Mouse (Mus musculus) embryonic facial prominence, embryonic 12.5 days (tissue): ENCODE measurements around the gene Adgrf1. TPM values are rescaled to one million over a fixed set of nuclear protein-coding genes. Genes with fewer than 3 reads are reported as not detected.
A peak's percentile ranks its signal among the peaks of the same experiment; 100 is the strongest.

Experiments used
- ATAC-seq: fragments of 200-750 bp; cut with Nextera tagmentation; 2 replicates; pipeline ENCODE4 v1.8.0; 2017; ENCODE audit not compliant: insufficient number of reproducible peaks, insufficient read depth, low FRiP score, low TSS enrichment
- H3K27ac ChIP-seq: fragments of 300-500 bp; sonication (generic); 2 replicates; pipeline ENCODE4 v1.5.1; 2016; ENCODE audit warnings: mild to moderate bottlenecking
- H3K27me3 ChIP-seq: fragments of 300-500 bp; sonication (generic); 2 replicates; pipeline ENCODE4 v1.6.1; 2016; ENCODE audit warnings: mild to moderate bottlenecking, moderate library complexity
- H3K36me3 ChIP-seq: fragments of 300-500 bp; sonication (generic); 2 replicates; pipeline ENCODE4 v1.6.1; 2016; ENCODE audit warnings: mild to moderate bottlenecking
- H3K4me1 ChIP-seq: fragments of 300-500 bp; sonication (generic); 2 replicates; pipeline ENCODE4 v1.6.1; 2016
- H3K4me2 ChIP-seq: fragments of 300-500 bp; sonication (generic); replicated peaks from 2 replicates; pipeline ENCODE4 v1.6.1; 2016; ENCODE audit warnings: mild to moderate bottlenecking, moderate library complexity
- H3K4me3 ChIP-seq: fragments of 300-500 bp; sonication (generic); 2 replicates; pipeline ENCODE4 v1.5.1; 2016; ENCODE audit warnings: mild to moderate bottlenecking
- H3K9ac ChIP-seq: fragments of 300-500 bp; sonication (generic); 2 replicates; pipeline ENCODE4 v1.6.1; 2016; ENCODE audit warnings: mild to moderate bottlenecking, moderate library complexity
- H3K9me3 ChIP-seq: fragments of 300-500 bp; sonication (generic); 2 replicates; pipeline ENCODE4 v1.6.1; 2016; ENCODE audit warnings: mild to moderate bottlenecking, moderate library complexity
- WGBS: fragments of 180-500 bp; shearing (Covaris S2); methylation state at CpG from one replicate; pipeline ENCODE4 v1.1.7; 2016; 5-methylcytosine and 5-hydroxymethylcytosine counted together
- polyA plus RNA-seq: library from polyadenylated mRNA; unstranded; fragments of >200 nt; fragmentation: Nextera tagmentation; extraction: Ambion mirVana; gene quantifications from 2 replicates; pipeline ENCODE4 v1.2.1, GENCODE M21; 2016

Gene Adgrf1
- polyA plus RNA-seq, 1 experiment from 2014 or later, result not detected

DNA sequence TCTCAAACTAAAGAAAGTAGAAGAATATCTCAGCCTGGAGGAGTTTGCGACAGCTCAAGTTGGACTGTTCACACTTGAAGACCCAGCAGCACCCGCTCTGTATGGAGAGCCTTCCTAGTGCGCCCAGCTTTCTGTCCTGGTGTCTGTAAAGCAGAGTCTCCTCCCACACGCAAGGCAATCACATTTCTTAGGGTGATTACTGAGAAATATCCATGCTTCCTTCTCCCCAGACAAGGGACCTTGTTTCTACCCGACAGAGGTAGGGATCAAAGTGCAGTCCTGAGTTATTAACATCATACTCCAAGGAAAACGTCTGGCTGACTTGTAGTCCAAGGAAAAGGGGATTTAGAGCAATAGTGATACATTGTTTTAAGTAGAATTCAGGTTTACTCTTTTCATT is 6.1 kb downstream of the Adgrf1 start:
- Histone ChIP-seq H3K36me3 (no peaks in the 10 kb centered on the region), H3K4me2 (no peak overlapping the region), H3K4me1 (no peaks in the 10 kb centered on the region), H3K4me3 (no peak overlapping the region), H3K9me3 (no peaks in the 10 kb centered on the region), H3K27me3 (no peaks in the 10 kb centered on the region), H3K9ac (no peak overlapping the region), H3K27ac (no peak overlapping the region)
- ATAC-seq, result no peak
- WGBS, result 65% methylated on average over 6 of the region's 6 CpGs

DNA sequence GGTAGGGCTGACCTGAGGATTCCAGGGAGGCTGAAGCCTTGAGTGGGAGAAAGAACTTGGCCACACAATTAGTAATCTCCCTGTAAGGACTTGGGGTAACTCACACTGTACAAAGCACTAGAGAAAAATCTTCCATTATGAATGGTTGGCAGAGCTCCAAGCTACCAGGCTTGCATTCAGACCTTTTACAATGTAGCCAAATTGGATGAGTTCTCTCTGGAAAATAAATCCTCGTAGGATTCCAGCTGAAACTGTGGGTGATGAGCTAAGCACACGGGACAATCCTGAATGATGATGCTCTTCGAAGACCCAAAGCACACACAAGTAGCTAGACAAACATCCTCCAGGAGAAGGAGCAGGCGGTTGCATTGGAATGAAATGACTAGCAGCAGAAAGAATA is 7.1 kb downstream of the Adgrf1 start:
- no peaks in the 10 kb centered on the region for H3K4me1 ChIP-seq
- 75% methylated on average over 4 of the region's 4 CpGs for whole genome bisulfite sequencing
- no peak overlapping the region for H3K4me2 ChIP-seq
- H3K9ac ChIP-seq, result no peak overlapping the region
- H3K27me3 ChIP-seq, result no peaks in the 10 kb centered on the region
- no peaks in the 10 kb centered on the region for H3K36me3 ChIP-seq
- H3K9me3 ChIP-seq, result no peaks in the 10 kb centered on the region
- no peak overlapping the region for H3K27ac ChIP-seq
- ATAC-seq, result no peak
- H3K4me3 ChIP-seq, result no peak overlapping the region

DNA sequence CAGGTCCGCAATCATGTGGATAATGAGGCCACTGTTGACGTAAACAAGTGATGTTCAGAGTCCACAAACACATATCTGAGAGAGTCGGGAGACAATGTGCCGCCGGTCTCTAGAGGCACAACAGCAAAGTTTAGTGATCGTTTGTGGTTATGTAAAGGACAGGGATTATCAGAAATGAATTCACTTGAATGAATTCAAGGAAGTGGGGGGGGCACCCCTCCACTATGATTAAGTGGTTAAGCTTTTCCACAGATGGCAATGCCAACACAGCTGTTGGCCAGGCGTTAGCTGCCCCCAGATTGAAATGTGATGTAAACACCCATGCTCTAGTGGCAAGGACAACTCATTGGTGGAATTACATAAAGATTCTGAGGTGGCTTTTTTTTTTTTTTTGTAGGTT is 9.5 kb downstream of the Adgrf1 start:
- H3K9me3 ChIP-seq, result no peaks in the 10 kb centered on the region
- H3K4me2 ChIP-seq, result no peak overlapping the region
- H3K36me3 ChIP-seq, result no peaks in the 10 kb centered on the region
- 82% methylated on average over 7 of the region's 7 CpGs for WGBS
- H3K9ac ChIP-seq, result no peak overlapping the region
- no peaks in the 10 kb centered on the region for H3K27me3 ChIP-seq
- no peak for ATAC-seq
- no peak overlapping the region for H3K27ac ChIP-seq
- H3K4me3 ChIP-seq, result no peak overlapping the region
- H3K4me1 ChIP-seq, result no peaks in the 10 kb centered on the region

DNA sequence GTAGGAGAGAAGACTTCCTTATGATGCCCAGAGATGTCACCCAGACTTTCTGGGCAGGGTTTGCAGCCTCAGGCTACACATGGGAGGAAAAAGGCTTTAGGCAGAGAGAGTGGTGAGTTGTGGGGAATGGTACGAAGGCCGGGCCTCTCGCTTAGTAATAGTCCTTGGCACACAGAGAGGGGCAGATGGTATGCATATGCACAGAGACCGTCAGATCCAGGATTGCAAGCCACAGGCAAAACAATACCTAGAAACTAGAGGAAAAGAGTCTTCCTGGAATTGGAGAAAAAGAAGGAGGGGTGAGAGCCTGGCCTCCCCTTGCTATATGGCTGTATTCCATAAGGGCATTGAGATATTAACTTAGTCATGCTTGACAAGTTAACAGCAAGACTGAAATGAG is 12.2 kb downstream of the Adgrf1 start:
- 76% methylated on average over 4 of the region's 4 CpGs for WGBS
- Histone ChIP-seq H3K27ac (no peak overlapping the region), H3K9ac (no peak overlapping the region), H3K27me3 (no peaks in the 10 kb centered on the region), H3K36me3 (no peaks in the 10 kb centered on the region), H3K4me2 (no peak overlapping the region), H3K4me1 (no peaks in the 10 kb centered on the region), H3K4me3 (no peak overlapping the region), H3K9me3 (no peaks in the 10 kb centered on the region)
- no peak for ATAC-seq

DNA sequence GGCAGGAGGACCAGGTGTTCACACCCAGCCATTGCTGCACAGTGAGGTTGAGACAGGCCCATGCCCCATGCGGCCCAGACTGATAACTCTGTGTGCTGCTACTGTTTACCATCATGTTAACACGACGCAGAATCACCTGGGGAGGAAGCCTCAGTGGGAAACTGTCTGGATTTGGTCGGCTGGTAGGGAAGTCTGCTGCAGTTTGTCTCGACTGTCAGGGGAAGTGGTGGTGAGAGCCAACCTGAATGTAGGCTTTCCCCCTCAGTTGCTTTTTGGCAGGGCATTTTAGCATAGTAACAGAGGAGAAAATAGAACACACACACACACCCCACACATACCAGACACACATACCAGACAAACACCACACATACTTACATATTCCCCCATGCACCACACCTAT is 12.7 kb downstream of the Adgrf1 start:
- H3K4me3 ChIP-seq, result no peak overlapping the region
- no peaks in the 10 kb centered on the region for H3K4me1 ChIP-seq
- 78% methylated on average over 5 of the region's 5 CpGs for WGBS
- ATAC-seq, result no peak
- no peak overlapping the region for H3K9ac ChIP-seq
- no peaks in the 10 kb centered on the region for H3K27me3 ChIP-seq
- no peaks in the 10 kb centered on the region for H3K9me3 ChIP-seq
- no peak overlapping the region for H3K4me2 ChIP-seq
- H3K36me3 ChIP-seq, result no peaks in the 10 kb centered on the region
- H3K27ac ChIP-seq, result no peak overlapping the region

DNA sequence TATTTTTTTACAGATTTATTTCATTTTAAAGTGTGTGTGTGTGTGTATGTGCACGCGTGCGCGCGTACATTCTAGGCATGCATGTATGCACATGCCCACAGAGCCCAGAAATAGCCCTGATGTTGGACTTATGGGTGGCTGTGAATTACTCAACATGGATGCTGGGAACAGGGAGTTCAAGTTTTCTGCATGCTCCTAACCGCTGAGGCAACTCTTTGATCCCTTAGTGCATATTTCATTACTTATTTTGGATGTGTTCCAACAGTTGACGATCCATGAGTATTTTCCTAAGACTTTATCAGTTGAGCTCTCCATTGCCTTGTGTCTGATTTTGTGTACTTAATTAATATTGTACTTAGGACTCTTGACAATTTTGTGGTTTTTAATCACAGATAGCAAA is 29.4 kb downstream of the Adgrf1 start:
- Histone ChIP-seq H3K27ac (no peak overlapping the region), H3K27me3 (no peaks in the 10 kb centered on the region), H3K4me1 (no peaks in the 10 kb centered on the region), H3K9ac (no peak overlapping the region), H3K4me2 (no peak overlapping the region), H3K36me3 (no peaks in the 10 kb centered on the region), H3K9me3 (no peaks in the 10 kb centered on the region), H3K4me3 (no peak overlapping the region)
- WGBS, result 88% methylated on average over 7 of the region's 7 CpGs
- ATAC-seq, result no peak

DNA sequence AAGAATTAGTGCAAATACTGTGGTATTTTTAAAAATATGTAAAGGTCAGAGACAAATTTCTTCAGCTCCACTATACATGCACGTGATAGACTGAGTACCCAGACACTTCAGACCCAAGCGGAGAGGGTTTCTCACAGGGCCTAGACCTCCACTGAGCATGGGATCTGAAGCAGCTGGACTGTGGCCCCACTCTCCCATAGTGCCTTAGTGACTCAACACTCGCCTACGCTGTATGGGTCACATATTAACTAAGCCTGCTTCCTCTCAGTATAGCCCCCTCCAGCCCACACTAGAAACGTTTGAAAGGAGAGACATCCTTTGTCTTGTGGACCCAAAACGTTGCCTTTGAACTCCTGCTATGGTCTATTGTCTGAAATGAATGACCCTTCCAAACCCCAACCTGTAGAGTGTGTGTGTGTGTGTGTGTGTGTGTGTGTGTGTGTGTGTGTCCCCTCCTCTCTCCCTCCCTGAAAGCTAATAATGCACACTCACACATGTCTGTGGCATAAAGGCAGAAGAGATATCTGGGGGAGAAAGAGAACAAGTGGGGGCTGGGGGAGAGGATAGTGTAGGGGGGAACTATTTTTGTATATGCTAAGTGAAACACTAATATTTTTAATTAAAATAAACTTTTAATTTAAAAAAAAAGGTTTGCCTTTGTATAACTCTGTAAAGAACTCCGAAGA is 56.0 kb downstream of the Adgrf1 start:
- Histone ChIP-seq H3K27ac (no peak overlapping the region), H3K27me3 (no peaks in the 10 kb centered on the region), H3K4me1 (peaks cover 6% of the 10 kb centered on the region; the same call in 1 of the 2 replicates), H3K4me2 (peak overlapping the region; percentile 63), H3K36me3 (no peaks in the 10 kb centered on the region), H3K9me3 (0 out of 2 replicates have a peak, but pooled peaks cover 4% of the 10 kb centered on the region), H3K4me3 (no peak overlapping the region), H3K9ac (no peak overlapping the region)
- no peak for ATAC-seq
- WGBS, result 54% methylated on average over 7 of the region's 7 CpGs

DNA sequence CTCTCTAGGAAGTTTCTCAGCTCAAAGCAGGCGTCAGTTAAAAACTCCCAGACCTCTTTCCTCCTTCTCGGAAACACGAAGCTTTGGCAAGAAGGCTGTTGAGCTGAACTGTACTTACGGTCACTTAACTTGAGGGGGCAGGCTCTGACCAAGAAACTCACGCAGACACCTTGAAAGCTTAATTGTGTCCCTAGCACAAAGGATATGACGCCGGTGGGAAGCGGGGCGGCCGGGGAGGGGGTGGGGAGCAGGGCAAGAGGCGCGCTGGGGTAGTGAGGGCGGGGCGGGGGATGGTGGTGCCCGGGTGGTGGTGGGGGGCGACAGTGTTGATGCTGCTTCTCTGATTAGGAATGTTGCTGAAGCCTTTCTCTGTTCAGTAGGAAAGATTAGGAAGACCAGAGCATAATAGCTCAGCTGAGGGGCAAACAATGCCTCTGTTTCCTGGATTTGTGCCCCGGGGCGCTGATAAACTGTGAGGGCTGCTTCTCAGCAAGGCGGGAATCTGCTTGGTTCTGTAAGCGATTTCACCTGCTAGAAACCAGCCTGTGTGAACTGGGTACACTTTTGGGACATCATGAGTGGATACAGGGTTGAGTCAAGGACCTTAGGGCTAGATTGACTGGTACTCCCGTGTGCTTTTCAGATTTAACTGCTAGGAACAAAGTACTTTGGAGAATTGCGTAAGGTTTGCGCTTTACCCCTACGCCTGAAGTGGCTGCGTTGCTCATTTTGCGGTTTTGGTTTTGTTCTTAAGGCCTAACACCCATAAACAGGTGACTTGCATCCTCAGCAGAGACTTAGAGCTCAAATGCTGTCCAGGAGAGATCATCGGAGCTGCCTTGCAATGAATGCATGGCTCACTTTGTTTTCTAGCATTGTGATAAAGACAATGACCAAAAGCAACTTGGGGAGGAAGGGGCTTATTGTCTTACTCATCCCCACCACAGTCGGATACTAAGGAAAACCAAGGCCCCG is 56.9 kb downstream of the Adgrf1 start:
- Histone ChIP-seq H3K27me3 (no peaks in the 10 kb centered on the region), H3K4me2 (peak overlapping the region; percentile 63), H3K4me1 (peaks cover 8% of the 10 kb centered on the region; the same call in 1 of the 2 replicates), H3K27ac (peak overlapping the region; percentile 57; the same call in 1 of the 2 replicates), H3K36me3 (no peaks in the 10 kb centered on the region), H3K9ac (peak overlapping the region; percentile 38; the same call in 1 of the 2 replicates), H3K4me3 (peak overlapping the region; percentile 34), H3K9me3 (0 out of 2 replicates have a peak, but pooled peaks cover 4% of the 10 kb centered on the region)
- 12% methylated on average over 29 of the region's 29 CpGs for whole genome bisulfite sequencing
- ATAC-seq, result 0 out of 2 replicates have a peak, but pooled peaks have one; percentile 77

DNA sequence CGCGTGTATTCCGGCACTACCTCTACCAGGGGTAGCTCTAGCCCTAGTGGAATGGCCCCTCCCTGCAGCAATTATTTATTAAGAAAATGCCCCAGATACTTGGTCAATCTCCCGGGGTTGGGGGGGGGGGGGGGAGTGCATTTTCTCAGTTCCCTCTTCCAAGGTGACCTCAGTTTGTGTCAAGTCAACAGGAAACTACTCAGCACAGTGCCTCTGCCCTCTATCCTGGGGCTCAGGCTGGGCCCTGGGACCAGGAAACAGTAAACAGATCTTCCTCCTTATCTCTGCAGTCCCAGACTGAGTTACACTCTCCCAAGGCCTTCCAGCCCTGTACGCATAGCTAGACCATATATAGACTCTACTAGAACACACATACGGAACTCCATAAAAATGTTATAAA is 57.7 kb downstream of the Adgrf1 start:
- Histone ChIP-seq H3K27ac (no peak overlapping the region), H3K4me2 (no peak overlapping the region)

DNA sequence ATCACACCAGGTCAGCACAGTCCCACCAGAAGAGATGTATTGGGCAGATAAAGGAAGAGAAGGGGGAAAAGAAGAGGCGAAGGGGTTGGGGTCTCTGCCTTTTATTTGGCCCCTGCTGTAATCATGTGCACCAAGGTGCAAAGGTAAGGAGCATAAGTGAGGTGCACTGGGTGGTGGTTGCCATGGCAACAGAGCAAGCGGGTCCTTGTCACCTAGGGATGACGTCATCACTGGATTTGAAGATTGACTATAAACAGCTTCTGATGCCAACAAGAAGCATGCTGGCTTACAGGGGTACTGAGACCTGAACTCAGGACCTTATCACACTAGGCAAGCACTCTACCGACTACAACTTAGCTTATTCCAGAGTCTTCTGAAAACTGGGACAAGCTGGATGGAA is 59.1 kb downstream of the Adgrf1 start:
- no peak for ATAC-seq
- H3K36me3 ChIP-seq, result no peaks in the 10 kb centered on the region
- H3K4me3 ChIP-seq, result no peak overlapping the region
- H3K27ac ChIP-seq, result no peak overlapping the region
- H3K9ac ChIP-seq, result no peak overlapping the region
- no peaks in the 10 kb centered on the region for H3K27me3 ChIP-seq
- H3K9me3 ChIP-seq, result no peaks in the 10 kb centered on the region
- peaks cover 17% of the 10 kb centered on the region for H3K4me1 ChIP-seq
- no peak overlapping the region for H3K4me2 ChIP-seq
- 85% methylated on average over 4 of the region's 4 CpGs for WGBS

More for the DNA sequence above, 57.7 kb downstream of the Adgrf1 start:
- no peaks in the 10 kb centered on the region for H3K27me3 ChIP-seq
- 0 out of 2 replicates have a peak, but pooled peaks cover 4% of the 10 kb centered on the region for H3K9me3 ChIP-seq
- 77% methylated on average over 6 of the region's 6 CpGs for WGBS
- no peak overlapping the region for H3K9ac ChIP-seq
- no peaks in the 10 kb centered on the region for H3K36me3 ChIP-seq
- peaks cover 16% of the 10 kb centered on the region for H3K4me1 ChIP-seq
- no peak for ATAC-seq
- H3K4me3 ChIP-seq, result no peak overlapping the region

DNA sequence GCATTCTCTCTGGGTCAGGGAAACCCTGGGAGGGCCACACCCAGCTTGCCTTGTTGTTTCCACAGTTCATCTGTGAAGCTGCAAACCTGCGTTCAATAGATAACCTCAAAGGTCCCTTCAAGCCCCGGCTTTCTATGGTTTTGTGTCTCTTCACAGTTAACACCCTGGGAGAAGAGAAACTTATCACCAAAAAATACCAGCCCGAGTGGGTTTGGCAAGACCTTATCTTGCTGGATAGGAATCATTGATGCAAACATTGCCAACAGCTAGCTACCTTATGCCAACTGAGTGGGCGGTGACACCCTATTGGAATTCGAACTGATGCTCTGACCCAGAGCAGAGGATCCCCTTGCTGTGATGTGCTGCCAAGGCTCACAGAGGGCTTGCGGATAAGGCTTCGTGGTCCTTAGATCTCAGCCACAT is 59.6 kb downstream of the Adgrf1 start:
- Histone ChIP-seq H3K9ac (no peak overlapping the region), H3K27me3 (no peaks in the 10 kb centered on the region), H3K9me3 (no peaks in the 10 kb centered on the region), H3K4me1 (peaks cover 17% of the 10 kb centered on the region), H3K4me2 (no peak overlapping the region), H3K36me3 (no peaks in the 10 kb centered on the region), H3K4me3 (no peak overlapping the region), H3K27ac (no peak overlapping the region)
- no peak for ATAC-seq
- WGBS, result 87% methylated on average over 7 of the region's 7 CpGs

DNA sequence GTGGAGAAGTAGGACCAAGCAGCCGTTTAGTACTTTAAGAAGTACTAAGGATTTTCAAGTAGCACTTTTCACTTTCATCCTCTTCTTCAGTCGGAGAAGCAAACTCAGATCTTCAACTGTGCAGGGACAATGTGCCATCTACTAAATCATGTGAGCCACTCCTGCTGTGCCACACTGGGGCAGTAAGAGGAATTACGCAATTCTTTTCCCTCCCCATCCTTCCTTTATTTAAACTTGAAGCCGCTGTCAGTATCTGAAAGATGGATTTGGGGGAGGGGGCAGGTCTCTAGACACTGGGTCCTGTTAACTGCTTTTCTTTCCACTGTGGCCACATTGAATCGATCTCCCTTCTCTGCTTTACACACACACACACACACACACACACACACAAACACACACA is 62.6 kb downstream of the Adgrf1 start:
- Histone ChIP-seq H3K27me3 (no peaks in the 10 kb centered on the region), H3K4me2 (no peak overlapping the region), H3K4me1 (peaks cover 11% of the 10 kb centered on the region), H3K27ac (no peak overlapping the region), H3K36me3 (no peaks in the 10 kb centered on the region), H3K4me3 (no peak overlapping the region), H3K9me3 (no peaks in the 10 kb centered on the region), H3K9ac (no peak overlapping the region)
- no peak for ATAC-seq
- WGBS, result 52% methylated on average over 5 of the region's 5 CpGs
